Mouse (Mus musculus) olfactory bulb, adult 2 months (tissue): ENCODE measurements around the gene Bves. TPM values are rescaled to one million over a fixed set of nuclear protein-coding genes. Genes with fewer than 3 reads are reported as not detected.

Experiments used
- H3K27ac ChIP-seq: fragments of 200-500 bp; 2 replicates; pipeline ENCODE4 v1.5.1; 2012; ENCODE audit warnings: low read depth, low read length; ENCODE audit not compliant: insufficient read depth
- H3K4me1 ChIP-seq: fragments of 200-500 bp; 2 replicates; pipeline ENCODE4 v1.6.1; 2012; ENCODE audit warnings: low read length; ENCODE audit not compliant: control insufficient read depth, insufficient read depth
- H3K4me3 ChIP-seq: fragments of 200-500 bp; 2 replicates; pipeline ENCODE4 v1.5.1; 2012; ENCODE audit warnings: mild to moderate bottlenecking, low read depth, low read length, moderate library complexity; ENCODE audit not compliant: insufficient read depth
- CTCF ChIP-seq: fragments of 200-500 bp; IDR thresholded peaks from 2 replicates; pipeline ENCODE4 v1.5.1; 2012; ENCODE audit warnings: low read depth, mild to moderate bottlenecking, low read length, moderate library complexity; ENCODE audit not compliant: insufficient read depth
- POLR2A ChIP-seq: fragments of 200-500 bp; IDR thresholded peaks from 2 replicates; pipeline ENCODE4 v1.6.1; 2012; ENCODE audit warnings: mild to moderate bottlenecking, low read depth, low read length, moderate library complexity; ENCODE audit not compliant: insufficient read depth
- WGBS: fragments of 180-500 bp; shearing (Covaris S2); methylation state at CpG from one replicate; pipeline ENCODE4 v1.1.7; 2018; 5-methylcytosine and 5-hydroxymethylcytosine counted together
- polyA plus RNA-seq: library from polyadenylated mRNA; stranded (reverse); fragments of >200 nt; gene quantifications from 2 replicates; pipeline ENCODE4 v1.2.4, GENCODE M21; 2012; ENCODE audit warnings: low replicate concordance; ENCODE audit not compliant: missing spikeins, insufficient read depth, insufficient read length

Gene Bves
- polyA plus RNA-seq, 1 experiment, result not detected

DNA sequence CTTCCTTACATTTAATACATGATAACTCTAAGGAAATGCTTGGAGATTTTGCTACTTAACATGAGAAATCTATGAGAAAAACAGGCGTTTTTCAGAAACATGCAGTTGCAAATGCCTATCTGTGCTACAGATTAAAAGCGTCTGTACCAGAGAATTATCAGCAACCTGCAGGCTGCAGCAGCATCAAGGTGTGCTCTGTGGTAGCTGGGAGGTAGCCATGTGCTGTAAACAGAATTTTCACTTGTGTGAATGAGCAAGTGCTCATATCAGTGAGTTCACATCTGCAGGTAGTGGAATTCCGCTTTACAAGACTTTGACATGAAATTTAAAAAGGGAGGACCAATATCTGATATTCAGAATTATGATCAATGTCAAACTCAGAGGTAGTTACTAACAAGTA is 42.7 kb downstream of the Bves start:
- TF ChIP-seq POLR2A (no peak), CTCF (no peak)
- Histone ChIP-seq H3K4me3 (no peak overlapping the region), H3K27ac (no peak overlapping the region), H3K4me1 (no peaks in the 10 kb centered on the region)
- WGBS, result 90% methylated on average over 3 of the region's 3 CpGs

DNA sequence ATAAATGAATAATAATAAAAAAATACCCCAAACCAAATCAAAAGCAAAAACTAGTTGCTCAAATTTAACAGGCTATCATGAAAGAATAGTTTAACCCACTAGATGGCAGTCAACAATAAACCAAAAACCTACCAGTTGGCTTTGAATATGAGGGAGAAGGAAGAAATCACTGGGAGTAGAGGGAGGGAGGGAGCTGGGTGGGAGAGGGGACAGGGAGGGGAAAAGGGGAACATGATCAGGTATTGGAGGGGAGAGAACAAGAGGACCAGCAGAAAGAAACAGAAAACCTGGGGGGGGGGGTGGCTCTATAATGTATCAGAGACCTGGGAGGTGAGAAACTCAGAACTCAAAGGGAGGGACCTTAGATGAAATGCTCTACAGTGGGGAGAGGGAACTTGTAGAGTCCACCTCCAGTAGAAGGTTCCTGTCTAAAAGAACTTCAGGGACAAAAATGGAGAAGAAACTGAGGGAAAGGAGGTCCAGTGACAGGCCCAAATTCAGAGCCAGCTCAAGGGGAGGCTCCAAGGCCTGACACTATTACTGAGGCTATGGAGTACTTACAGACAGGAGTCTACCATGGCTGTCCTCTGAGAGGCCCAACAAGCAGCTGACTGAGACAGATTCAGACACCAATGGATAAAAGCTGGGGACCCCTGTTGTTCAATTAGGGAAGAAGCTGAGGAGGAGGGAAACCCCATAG is 46.5 kb downstream of the Bves start:
- Histone ChIP-seq H3K27ac (no peak overlapping the region), H3K4me1 (no peaks in the 10 kb centered on the region)
- TF ChIP-seq CTCF, result no peak
- TF ChIP-seq POLR2A, result no peak

DNA sequence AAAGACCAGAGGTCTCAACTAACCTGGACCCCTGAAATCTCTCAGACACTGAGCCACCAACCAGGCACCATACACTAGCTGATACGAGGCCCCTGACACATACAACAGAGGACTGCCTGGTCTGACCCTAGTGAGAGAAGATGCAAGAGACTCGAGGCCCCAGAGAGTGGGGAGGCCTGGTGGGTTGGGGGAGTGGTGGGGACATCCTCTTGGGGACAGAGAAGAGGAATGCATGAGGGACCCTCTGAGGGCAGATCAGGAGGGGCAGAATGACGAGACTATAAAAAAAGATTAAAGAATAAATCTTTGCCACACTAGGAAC is 47.0 kb downstream of the Bves start:
- TF ChIP-seq POLR2A (no peak), CTCF (no peak)
- Histone ChIP-seq H3K4me3 (no peak overlapping the region), H3K27ac (no peak overlapping the region), H3K4me1 (no peaks in the 10 kb centered on the region)
- 80% methylated on average over 3 of the region's 3 CpGs for WGBS

More for the DNA sequence above, 46.5 kb downstream of the Bves start:
- H3K4me3 ChIP-seq, result no peak overlapping the region

DNA sequence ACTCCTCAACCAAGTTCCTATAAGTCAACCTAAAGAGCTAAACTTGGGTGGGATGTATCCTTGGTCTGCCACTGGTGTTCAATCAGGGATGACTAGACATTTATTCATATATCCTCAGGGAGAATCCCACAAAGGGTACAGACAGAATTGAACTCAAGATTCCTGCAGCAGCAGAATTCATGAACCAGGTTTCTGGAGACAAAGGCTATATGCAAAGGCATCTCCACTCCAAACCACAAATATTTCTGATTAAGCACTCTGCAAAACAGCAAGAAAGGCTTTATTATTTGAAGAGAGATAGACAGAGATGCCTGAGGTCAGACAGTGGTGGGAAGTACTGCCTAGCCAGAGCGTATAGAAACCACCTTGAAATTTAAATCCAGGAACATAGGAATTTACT is 62.6 kb downstream of the Bves start:
- TF ChIP-seq CTCF, result no peak
- no peak for TF ChIP-seq POLR2A
- WGBS, result 93% methylated on average over 1 of the region's 1 CpGs
- H3K27ac ChIP-seq, result no peak overlapping the region
- no peaks in the 10 kb centered on the region for H3K4me1 ChIP-seq
- H3K4me3 ChIP-seq, result no peak overlapping the region

DNA sequence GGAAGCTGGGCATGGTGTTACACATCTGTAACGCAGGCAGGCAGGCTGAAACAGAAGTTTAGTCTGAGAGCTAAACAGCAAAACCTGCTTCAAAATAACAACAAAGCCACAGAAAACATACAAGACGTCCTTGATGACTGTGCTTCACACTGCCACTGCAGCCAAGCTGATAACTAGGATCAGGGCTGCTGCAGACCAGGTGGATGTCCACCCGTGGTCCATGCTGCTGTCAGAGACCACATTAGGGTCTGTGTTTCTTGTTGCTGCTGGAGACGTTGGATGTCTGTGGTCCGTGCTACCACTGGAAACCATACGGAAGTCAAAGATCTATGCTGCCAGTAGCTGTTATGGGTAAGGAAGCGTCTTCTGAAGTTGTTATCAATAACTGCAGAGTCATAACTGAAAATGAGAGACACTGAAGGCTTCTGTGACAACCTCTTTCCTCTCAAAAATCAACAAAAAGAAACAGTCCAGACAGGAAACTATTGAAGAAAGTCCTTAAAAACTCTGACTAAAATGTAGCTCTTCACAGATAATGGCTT is 64.2 kb downstream of the Bves start:
- no peak for TF ChIP-seq POLR2A
- TF ChIP-seq CTCF, result no peak
- 93% methylated on average over 7 of the region's 7 CpGs for WGBS
- Histone ChIP-seq H3K27ac (no peak overlapping the region), H3K4me1 (no peaks in the 10 kb centered on the region), H3K4me3 (no peak overlapping the region)

DNA sequence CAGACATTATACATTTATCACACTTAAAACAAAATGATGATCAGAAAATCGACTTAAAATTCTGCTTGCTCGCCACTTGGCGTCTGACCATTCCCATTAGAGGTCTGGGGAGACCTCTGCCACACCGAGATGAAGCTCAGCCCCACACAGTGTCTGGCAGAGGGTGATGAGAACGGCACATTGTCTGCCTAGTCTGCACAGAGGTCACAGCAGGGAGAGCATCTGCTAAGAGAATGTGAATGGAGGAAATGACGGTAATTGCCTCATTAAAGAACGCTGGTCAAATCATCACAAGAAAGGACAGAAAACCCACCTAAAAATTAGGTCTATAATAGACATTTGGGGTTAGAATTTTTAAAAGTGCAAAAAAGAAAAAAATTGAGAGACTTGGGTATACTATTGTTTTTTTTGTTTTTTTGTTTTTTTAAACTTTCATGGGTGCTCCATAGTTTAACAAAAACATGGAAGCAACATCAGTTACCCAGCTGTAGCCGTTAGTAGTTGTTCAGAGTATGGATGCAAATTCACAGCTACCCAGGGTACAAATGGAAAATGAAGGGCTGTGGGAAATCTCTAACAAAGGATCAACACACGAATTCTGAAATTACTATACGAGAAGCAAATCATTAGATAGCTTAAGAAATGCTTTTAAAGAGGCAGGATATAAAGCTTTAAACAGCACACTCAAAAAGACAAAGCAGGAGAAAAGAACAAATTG is 75.2 kb downstream of the Bves start:
- Histone ChIP-seq H3K4me1 (0 out of 2 replicates have a peak, but pooled peaks cover 2% of the 10 kb centered on the region), H3K4me3 (no peak overlapping the region), H3K27ac (no peak overlapping the region)
- WGBS, result 26% methylated on average over 10 of the region's 10 CpGs
- TF ChIP-seq CTCF, result no peak
- TF ChIP-seq POLR2A, result no peak

DNA sequence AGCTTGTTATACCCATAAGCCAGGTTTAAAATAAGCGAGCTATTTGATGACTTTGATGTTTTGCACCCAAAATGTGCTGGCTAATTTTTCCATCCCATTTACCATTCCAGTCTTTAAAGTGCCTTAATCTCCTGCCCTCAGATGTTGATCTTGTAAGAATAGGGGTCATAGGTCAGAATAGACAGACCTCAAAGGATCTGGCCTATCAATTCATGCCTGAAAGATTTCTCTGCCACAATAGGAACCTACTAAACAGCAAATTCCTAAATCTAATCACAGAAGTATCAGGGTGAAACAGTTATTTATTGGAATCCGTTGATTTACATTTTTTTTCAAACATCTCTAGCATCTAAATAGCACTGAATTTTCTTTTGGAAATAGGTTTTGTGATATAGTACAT is 76.2 kb downstream of the Bves start:
- Histone ChIP-seq H3K4me3 (no peak overlapping the region), H3K27ac (no peak overlapping the region), H3K4me1 (0 out of 2 replicates have a peak, but pooled peaks cover 2% of the 10 kb centered on the region)
- TF ChIP-seq CTCF, result no peak
- TF ChIP-seq POLR2A, result no peak
- 73% methylated on average over 2 of the region's 2 CpGs for WGBS

DNA sequence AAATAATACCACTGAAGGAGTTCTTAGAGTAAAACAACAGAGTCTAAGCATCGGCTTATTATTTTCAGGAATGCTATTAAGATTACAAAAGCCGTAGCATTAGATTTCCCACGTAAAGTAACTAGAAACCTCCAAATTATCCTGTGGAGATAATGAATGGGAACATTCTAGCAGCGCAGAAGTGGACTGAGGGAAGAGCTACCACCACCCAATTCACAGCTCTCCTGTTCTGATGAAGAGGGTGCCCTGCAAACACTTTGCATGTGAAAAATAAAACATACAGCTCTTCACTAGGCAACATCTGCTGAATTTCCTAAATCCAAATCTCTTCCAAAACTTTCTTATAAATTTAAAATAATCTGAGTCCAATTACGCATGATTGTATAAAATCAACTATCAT is 76.6 kb downstream of the Bves start:
- 64% methylated on average over 5 of the region's 5 CpGs for WGBS
- Histone ChIP-seq H3K4me1 (0 out of 2 replicates have a peak, but pooled peaks cover 2% of the 10 kb centered on the region), H3K27ac (no peak overlapping the region), H3K4me3 (no peak overlapping the region)
- TF ChIP-seq CTCF (no peak), POLR2A (no peak)

Other genes starting within 250 kb of the Bves start
- gene Popdc3, start 157.7 kb upstream of the Bves start, polyA plus RNA-seq, result not detected in 2 replicates
- gene Lin28b, start 150.6 kb downstream of the Bves start, polyA plus RNA-seq, result not detected in 2 replicates
- not detected in 2 replicates for gene Hace1, start 242.1 kb downstream of the Bves start, polyA plus RNA-seq